Mouse (Mus musculus) bone marrow macrophage, adult 2 months (primary cell): ENCODE data around the gene Sh3glb2.

Source experiments
- CTCF ChIP-seq: IDR thresholded peaks from 2 replicates; pipeline ENCODE4 v1.5.1; 2012; ENCODE audit warnings: low read depth, mild to moderate bottlenecking, low read length, moderate library complexity
- POLR2A ChIP-seq: IDR thresholded peaks from 2 replicates; pipeline ENCODE4 v1.6.1; 2012; ENCODE audit warnings: mild to moderate bottlenecking, low read depth, low read length, borderline replicate concordance

- TF ChIP-seq POLR2A (no peak), CTCF (no peak)
Observed at GRCm38 (mm10) chr2:30372726-30373125, 13.6 kb upstream of the Sh3glb2 start.
